Mouse (Mus musculus) liver, embryonic 15.5 days (tissue): ENCODE data around the gene Dusp5. TPM values are rescaled to one million over a fixed set of nuclear protein-coding genes. Genes with fewer than 3 reads are reported as not detected.
A peak's percentile ranks its signal among the peaks of the same experiment; 100 is the strongest.

ENCODE experiments used
- ATAC-seq: fragments of 200-750 bp; cut with Nextera tagmentation; 2 replicates; pipeline ENCODE4 v1.8.0; 2017; ENCODE audit warnings: moderate number of reproducible peaks, mild to moderate bottlenecking, moderate library complexity; ENCODE audit not compliant: insufficient read depth
- H3K27ac ChIP-seq: fragments of 300-500 bp; sonication (generic); replicated peaks from 2 replicates; pipeline ENCODE4 v1.5.1; 2015; ENCODE audit warnings: mild to moderate bottlenecking, inconsistent platforms
- H3K27me3 ChIP-seq: fragments of 300-500 bp; sonication (generic); 2 replicates; pipeline ENCODE4 v1.6.1; 2015; ENCODE audit warnings: mild to moderate bottlenecking, inconsistent platforms
- H3K36me3 ChIP-seq: fragments of 300-500 bp; sonication (generic); replicated peaks from 2 replicates; pipeline ENCODE4 v1.6.1; 2015; ENCODE audit warnings: moderate library complexity, mild to moderate bottlenecking, inconsistent platforms
- H3K4me1 ChIP-seq: fragments of 300-500 bp; sonication (generic); replicated peaks from 2 replicates; pipeline ENCODE4 v1.6.1; 2015; ENCODE audit warnings: inconsistent platforms
- H3K4me2 ChIP-seq: fragments of 300-500 bp; sonication (generic); 2 replicates; pipeline ENCODE4 v1.6.1; 2015; ENCODE audit warnings: moderate library complexity, mild to moderate bottlenecking, inconsistent platforms
- H3K4me3 ChIP-seq: fragments of 300-500 bp; sonication (generic); replicated peaks from 2 replicates; pipeline ENCODE4 v1.5.1; 2015; ENCODE audit warnings: mild to moderate bottlenecking, inconsistent platforms
- H3K9ac ChIP-seq: fragments of 300-500 bp; sonication (generic); 2 replicates; pipeline ENCODE4 v1.6.1; 2015; ENCODE audit warnings: moderate library complexity, mild to moderate bottlenecking, inconsistent platforms
- H3K9me3 ChIP-seq: fragments of 300-500 bp; sonication (generic); replicated peaks from 2 replicates; pipeline ENCODE4 v1.6.1; 2016; ENCODE audit warnings: inconsistent platforms
- WGBS: fragments of 180-500 bp; shearing (Covaris S2); methylation state at CpG from one replicate; pipeline ENCODE4 v1.1.7; 2015; ENCODE audit warnings: mixed read lengths; ENCODE audit not compliant: insufficient replicate concordance; 5-methylcytosine and 5-hydroxymethylcytosine counted together
- polyA plus RNA-seq: library from polyadenylated mRNA; unstranded; fragments of >200 nt; fragmentation: Nextera tagmentation; extraction: Ambion mirVana; gene quantifications from 2 replicates; pipeline ENCODE4 v1.2.1, GENCODE M21; 2015

Gene Dusp5
- polyA plus RNA-seq, 1 experiment from 2014 or later, result 2.4 TPM

- H3K27ac ChIP-seq, result no peak overlapping the region
- H3K36me3 ChIP-seq, result no peaks in the 10 kb centered on the region
- H3K27me3 ChIP-seq, result 0 out of 2 replicates have a peak, but pooled peaks cover 4% of the 10 kb centered on the region
- no peak overlapping the region for H3K4me2 ChIP-seq
- H3K9me3 ChIP-seq, result no peaks in the 10 kb centered on the region
- ATAC-seq, result no peak
- peaks cover 24% of the 10 kb centered on the region for H3K4me1 ChIP-seq
- 31% methylated on average over 8 of the region's 8 CpGs for WGBS
- no peak overlapping the region for H3K9ac ChIP-seq
- no peak overlapping the region for H3K4me3 ChIP-seq
Observed at GRCm38 (mm10) chr19:53519549-53519948, 9.4 kb upstream of the Dusp5 start.

GRCm38 (mm10) chr19:53519981-53520380 is 8.9 kb upstream of the Dusp5 start:
- H3K27ac ChIP-seq, result no peak overlapping the region
- ATAC-seq, result no peak; the same call in 1 of the 2 replicates

GRCm38 (mm10) chr19:53521137-53521795 is 7.6 kb upstream of the Dusp5 start:
- Histone ChIP-seq H3K9me3 (no peaks in the 10 kb centered on the region), H3K4me2 (peak overlapping the region; percentile 20; the same call in 1 of the 2 replicates), H3K9ac (no peak overlapping the region), H3K4me3 (no peak overlapping the region), H3K4me1 (peaks cover 24% of the 10 kb centered on the region), H3K36me3 (no peaks in the 10 kb centered on the region), H3K27me3 (0 out of 2 replicates have a peak, but pooled peaks cover 4% of the 10 kb centered on the region), H3K27ac (no peak overlapping the region)
- no peak; the same call in 1 of the 2 replicates for ATAC-seq
- 15% methylated on average over 11 of the region's 11 CpGs for whole genome bisulfite sequencing

More at GRCm38 (mm10) chr19:53519981-53520380, 8.9 kb upstream of the Dusp5 start:
- Histone ChIP-seq H3K27me3 (0 out of 2 replicates have a peak, but pooled peaks cover 4% of the 10 kb centered on the region), H3K4me2 (no peak overlapping the region), H3K4me1 (peaks cover 24% of the 10 kb centered on the region), H3K36me3 (no peaks in the 10 kb centered on the region), H3K9ac (no peak overlapping the region), H3K9me3 (no peaks in the 10 kb centered on the region), H3K4me3 (no peak overlapping the region)
- 48% methylated on average over 10 of the region's 10 CpGs for WGBS

GRCm38 (mm10) chr19:53527480-53527879 is 1.4 kb upstream of the Dusp5 start:
- ATAC-seq, result no peak
- 43% methylated on average over 10 of the region's 10 CpGs for WGBS

DNA sequence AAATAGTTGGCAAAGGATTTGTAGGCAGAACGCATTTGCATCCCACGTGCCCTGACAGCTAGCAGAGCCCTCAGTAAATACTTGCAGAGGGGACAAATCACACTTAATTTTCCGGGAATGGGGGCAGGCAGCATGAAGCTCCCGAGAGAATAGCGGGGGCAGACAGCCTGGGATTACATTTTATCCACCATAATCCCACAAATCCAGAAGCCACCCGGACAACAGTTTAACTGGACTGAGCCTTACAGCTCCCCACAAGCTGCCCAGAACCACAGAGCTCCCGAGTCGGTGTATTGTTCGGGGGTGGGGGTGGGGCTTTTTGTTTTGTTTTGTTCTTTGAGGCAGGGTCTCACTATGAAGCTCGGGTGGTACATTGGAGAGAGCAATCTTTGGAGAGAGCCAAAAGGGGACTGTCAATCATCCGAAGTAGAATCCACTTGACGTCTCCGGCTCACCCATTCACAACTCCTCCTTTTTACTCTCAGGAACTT is 733 bp upstream of the Dusp5 start:
- H3K36me3 ChIP-seq, result no peaks in the 10 kb centered on the region
- peak overlapping the region; percentile 64 for H3K4me3 ChIP-seq
- H3K4me1 ChIP-seq, result peaks cover 29% of the 10 kb centered on the region
- 6% methylated on average over 13 of the region's 13 CpGs for WGBS
- H3K9me3 ChIP-seq, result no peaks in the 10 kb centered on the region
- peak overlapping the region; percentile 87 for H3K4me2 ChIP-seq
- H3K27ac ChIP-seq, result no peak overlapping the region
- peaks cover 65% of the 10 kb centered on the region for H3K27me3 ChIP-seq
- peak overlapping the region; percentile 56 for H3K9ac ChIP-seq
- no peak for ATAC-seq

More at GRCm38 (mm10) chr19:53527480-53527879, 1.4 kb upstream of the Dusp5 start:
- H3K4me3 ChIP-seq, result no peak overlapping the region
- H3K9ac ChIP-seq, result no peak overlapping the region
- peaks cover 62% of the 10 kb centered on the region for H3K27me3 ChIP-seq
- H3K4me2 ChIP-seq, result no peak overlapping the region
- peaks cover 29% of the 10 kb centered on the region for H3K4me1 ChIP-seq
- H3K9me3 ChIP-seq, result no peaks in the 10 kb centered on the region
- H3K36me3 ChIP-seq, result no peaks in the 10 kb centered on the region
- no peak overlapping the region for H3K27ac ChIP-seq

DNA sequence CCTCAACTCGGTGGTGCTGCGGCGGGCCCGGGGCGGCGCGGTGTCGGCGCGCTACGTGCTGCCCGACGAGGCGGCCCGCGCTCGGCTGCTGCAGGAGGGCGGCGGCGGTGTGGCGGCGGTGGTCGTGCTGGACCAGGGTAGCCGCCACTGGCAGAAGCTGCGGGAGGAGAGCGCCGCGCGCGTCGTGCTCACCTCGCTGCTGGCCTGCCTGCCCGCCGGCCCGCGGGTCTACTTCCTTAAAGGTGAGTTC is 471 bp downstream of the Dusp5 start:
- peak overlapping the region; percentile 64 for H3K4me3 ChIP-seq
- WGBS, result under 1% methylated on average over 36 of the region's 36 CpGs
- peaks cover 65% of the 10 kb centered on the region for H3K27me3 ChIP-seq
- H3K9ac ChIP-seq, result peak overlapping the region; percentile 56; the same call in 1 of the 2 replicates
- ATAC-seq, result peak; percentile 35; the same call in 1 of the 2 replicates
- no peaks in the 10 kb centered on the region for H3K36me3 ChIP-seq
- H3K4me1 ChIP-seq, result peaks cover 35% of the 10 kb centered on the region
- no peaks in the 10 kb centered on the region for H3K9me3 ChIP-seq
- peak overlapping the region; percentile 87 for H3K4me2 ChIP-seq
- H3K27ac ChIP-seq, result no peak overlapping the region

GRCm38 (mm10) chr19:53529705-53530562 is 1.0 kb downstream of the Dusp5 start:
- peak overlapping the region; percentile 87 for H3K4me2 ChIP-seq
- peaks cover 35% of the 10 kb centered on the region for H3K4me1 ChIP-seq
- peak overlapping the region; percentile 56; the same call in 1 of the 2 replicates for H3K9ac ChIP-seq
- no peak overlapping the region for H3K27ac ChIP-seq
- 2% methylated on average over 31 of the region's 31 CpGs for WGBS
- H3K36me3 ChIP-seq, result no peaks in the 10 kb centered on the region
- ATAC-seq, result peak; percentile 18; the same call in 1 of the 2 replicates
- peaks cover 65% of the 10 kb centered on the region for H3K27me3 ChIP-seq
- H3K9me3 ChIP-seq, result no peaks in the 10 kb centered on the region
- H3K4me3 ChIP-seq, result peak overlapping the region; percentile 64

- H3K27me3 ChIP-seq, result peaks cover 64% of the 10 kb centered on the region
- no peak overlapping the region for H3K27ac ChIP-seq
- H3K9me3 ChIP-seq, result no peaks in the 10 kb centered on the region
- ATAC-seq, result no peak
- no peaks in the 10 kb centered on the region for H3K36me3 ChIP-seq
- H3K4me3 ChIP-seq, result no peak overlapping the region
- 55% methylated on average over 10 of the region's 10 CpGs for WGBS
- H3K4me1 ChIP-seq, result peaks cover 40% of the 10 kb centered on the region
- no peak overlapping the region for H3K9ac ChIP-seq
- H3K4me2 ChIP-seq, result 0 out of 2 replicates have a peak overlapping the region, but pooled peaks have one; percentile 87
Observed at GRCm38 (mm10) chr19:53531416-53531815, 2.5 kb downstream of the Dusp5 start.

- no peaks in the 10 kb centered on the region for H3K9me3 ChIP-seq
Observed at GRCm38 (mm10) chr19:53532021-53532420, 3.1 kb downstream of the Dusp5 start.

DNA sequence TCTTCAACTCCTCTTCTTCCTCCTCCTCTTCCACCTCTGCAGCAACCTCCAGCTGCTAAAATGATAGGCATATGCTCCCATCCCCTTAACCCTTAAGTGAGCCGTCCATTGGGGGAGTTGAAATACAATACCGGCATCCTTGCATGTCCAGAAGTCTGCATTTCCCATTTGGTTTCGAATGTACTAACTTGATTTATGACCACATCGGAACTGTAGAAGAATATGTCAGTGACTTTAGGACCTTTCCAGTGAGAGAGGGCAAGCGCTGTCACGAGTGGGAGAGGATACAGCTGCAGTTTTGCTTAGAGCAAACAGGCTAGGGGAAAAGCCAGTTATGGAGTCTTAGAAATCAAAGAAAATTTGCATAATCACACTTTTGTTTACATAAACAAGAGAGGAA is 3.8 kb downstream of the Dusp5 start:
- H3K27ac ChIP-seq, result no peak overlapping the region
- H3K27me3 ChIP-seq, result peaks cover 52% of the 10 kb centered on the region
- H3K4me2 ChIP-seq, result no peak overlapping the region
- WGBS, result 46% methylated on average over 6 of the region's 6 CpGs
- H3K9me3 ChIP-seq, result no peaks in the 10 kb centered on the region
- H3K4me1 ChIP-seq, result peaks cover 40% of the 10 kb centered on the region
- H3K9ac ChIP-seq, result no peak overlapping the region
- no peak overlapping the region for H3K4me3 ChIP-seq
- H3K36me3 ChIP-seq, result no peaks in the 10 kb centered on the region
- ATAC-seq, result no peak

More at GRCm38 (mm10) chr19:53532021-53532420, 3.1 kb downstream of the Dusp5 start:
- H3K4me2 ChIP-seq, result no peak overlapping the region
- no peaks in the 10 kb centered on the region for H3K36me3 ChIP-seq
- peaks cover 58% of the 10 kb centered on the region for H3K27me3 ChIP-seq
- peaks cover 40% of the 10 kb centered on the region for H3K4me1 ChIP-seq
- no peak for ATAC-seq
- no peak overlapping the region for H3K9ac ChIP-seq
- no peak overlapping the region for H3K27ac ChIP-seq
- WGBS, result 49% methylated on average over 6 of the region's 6 CpGs
- no peak overlapping the region for H3K4me3 ChIP-seq

DNA sequence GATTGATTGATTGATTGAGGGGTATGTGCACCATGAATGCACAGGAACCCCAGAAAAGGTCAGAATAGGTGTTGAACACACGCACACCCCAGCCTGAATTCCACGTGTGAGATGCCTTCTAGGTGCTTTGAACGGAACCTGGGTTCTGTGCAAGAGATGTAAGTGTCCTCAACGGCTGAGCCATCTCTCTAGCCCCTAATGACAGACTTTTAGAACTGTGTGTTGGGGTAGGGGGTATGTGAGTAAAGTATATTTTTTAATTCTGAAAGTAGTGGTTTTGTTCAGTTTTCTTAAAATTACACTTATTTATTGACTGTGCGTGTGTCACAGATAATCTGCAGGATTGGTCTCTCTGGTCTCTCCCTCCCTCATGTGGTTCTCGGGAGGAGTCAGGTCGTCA is 4.3 kb downstream of the Dusp5 start:
- H3K4me3 ChIP-seq, result no peak overlapping the region
- peaks cover 37% of the 10 kb centered on the region for H3K4me1 ChIP-seq
- WGBS, result 69% methylated on average over 7 of the region's 7 CpGs
- no peaks in the 10 kb centered on the region for H3K9me3 ChIP-seq
- no peak overlapping the region for H3K27ac ChIP-seq
- no peak for ATAC-seq
- no peak overlapping the region for H3K4me2 ChIP-seq
- H3K9ac ChIP-seq, result no peak overlapping the region
- peaks cover 46% of the 10 kb centered on the region for H3K27me3 ChIP-seq
- peaks cover 3% of the 10 kb centered on the region; the same call in 1 of the 2 replicates for H3K36me3 ChIP-seq
